Mouse (Mus musculus) A20 (cell line): ENCODE measurements around the gene Smarcd2.
"Not testable (repeated sequence)": the region's sequence is repeated elsewhere in the genome, so short reads cannot be mapped to it uniquely, and the experiment has no call there.

ENCODE experiments used
- DNase-seq: peaks from one replicate; pipeline ENCODE4 v3.0.0-alpha.2; 2011; ENCODE audit warnings: low read depth, low spot score

Gene Smarcd2

DNA sequence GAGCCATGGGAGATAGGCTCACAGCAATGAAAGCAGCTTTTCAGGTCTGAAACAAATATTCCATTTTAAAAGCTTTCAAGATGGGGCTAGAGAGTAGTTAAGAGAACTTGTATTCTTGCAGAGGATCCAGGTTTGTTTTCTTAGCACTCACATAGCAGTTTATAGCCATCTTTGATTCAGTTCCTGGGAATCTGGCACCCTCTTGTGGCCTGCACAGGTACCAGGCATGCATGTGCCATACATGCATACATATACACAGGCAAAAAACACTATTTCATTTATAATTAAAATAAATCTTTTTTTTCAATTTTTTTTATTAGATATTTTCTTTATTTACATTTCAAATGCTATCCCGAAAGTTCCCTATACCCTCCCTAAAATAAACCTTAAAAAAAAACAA, 25.9 kb downstream of the Smarcd2 start:
- peak; percentile 50 for DNase-seq

DNA sequence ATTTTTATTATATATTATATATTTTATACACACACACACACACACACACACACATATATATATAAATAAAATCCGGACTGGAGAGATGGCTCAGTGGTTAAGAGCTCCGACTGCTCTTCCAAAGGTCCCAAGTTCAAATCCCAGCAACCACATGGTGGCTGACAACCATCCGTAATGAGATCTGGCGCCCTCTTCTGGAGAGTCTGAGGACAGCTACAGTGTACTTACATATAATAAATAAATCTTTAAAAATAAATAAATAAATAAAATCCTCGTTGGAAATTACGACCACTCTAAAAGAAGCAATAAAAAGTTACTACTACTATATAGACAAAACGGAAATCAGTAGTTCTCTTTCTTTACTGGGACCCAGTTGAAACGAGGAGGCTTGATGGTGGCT, 38.8 kb downstream of the Smarcd2 start:
- not testable (repeated sequence) for DNase-seq

DNA sequence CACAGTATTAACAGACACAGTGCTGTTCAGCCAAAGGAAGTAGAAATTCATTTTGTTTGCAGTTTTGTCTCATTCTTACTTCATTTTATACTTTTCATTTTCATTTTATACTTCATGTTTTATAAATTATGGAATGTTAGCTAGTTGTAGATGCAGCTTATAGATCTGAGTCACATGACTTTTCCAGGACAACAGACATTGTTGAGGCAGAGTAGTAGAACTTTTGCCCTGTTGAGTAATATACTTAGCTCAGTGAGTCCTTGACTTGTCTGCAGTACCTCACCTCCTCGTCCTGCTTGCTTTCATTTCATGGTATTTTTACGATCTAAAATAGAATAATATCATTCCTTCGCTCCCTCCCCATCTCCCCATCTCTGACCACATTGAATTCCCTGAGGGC, 52.2 kb downstream of the Smarcd2 start:
- no peak for DNase-seq

DNA sequence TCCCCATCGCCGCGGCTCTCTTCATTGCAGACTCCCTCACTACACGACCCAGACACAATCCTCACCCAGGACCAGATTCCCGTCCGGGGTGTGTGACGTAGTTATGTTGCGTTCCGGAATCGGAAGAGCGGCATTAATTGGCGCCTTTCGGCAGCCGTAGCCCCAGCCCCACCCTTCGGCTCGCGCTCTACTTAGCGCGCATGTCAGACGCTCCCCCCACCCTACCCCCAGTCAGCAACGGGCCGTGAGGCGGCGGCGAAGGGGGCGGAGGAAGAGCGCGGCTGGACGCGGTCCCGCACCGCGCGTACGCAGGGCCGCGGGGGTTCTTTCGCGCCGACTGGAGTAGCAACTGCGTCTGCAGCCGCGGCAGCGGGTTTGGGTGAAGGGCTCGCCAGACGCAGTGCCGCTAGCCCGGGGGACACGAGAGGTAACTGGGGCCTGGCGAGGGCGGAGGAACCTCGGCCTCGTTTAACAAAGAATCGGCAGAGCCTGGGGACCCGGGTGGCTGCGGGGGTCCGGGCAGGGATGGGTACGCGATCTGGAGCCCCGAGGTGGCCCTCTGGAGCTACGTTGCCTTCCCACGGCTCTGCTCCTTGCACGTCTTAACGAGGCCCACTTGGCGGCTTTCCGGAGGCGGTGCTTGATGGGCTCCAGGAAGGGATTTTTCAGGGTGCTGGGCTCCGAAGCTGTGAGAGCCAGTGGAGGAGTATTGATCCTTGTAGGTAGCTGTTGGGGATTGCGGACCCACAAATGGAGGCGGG, 55.9 kb downstream of the Smarcd2 start, which contains the start of gene Ddx42:
Gene Ddx42 (plus strand): TSS at position 197 of the 761 bp plus-strand sequence.
- DNase-seq: peak; percentile 97

DNA sequence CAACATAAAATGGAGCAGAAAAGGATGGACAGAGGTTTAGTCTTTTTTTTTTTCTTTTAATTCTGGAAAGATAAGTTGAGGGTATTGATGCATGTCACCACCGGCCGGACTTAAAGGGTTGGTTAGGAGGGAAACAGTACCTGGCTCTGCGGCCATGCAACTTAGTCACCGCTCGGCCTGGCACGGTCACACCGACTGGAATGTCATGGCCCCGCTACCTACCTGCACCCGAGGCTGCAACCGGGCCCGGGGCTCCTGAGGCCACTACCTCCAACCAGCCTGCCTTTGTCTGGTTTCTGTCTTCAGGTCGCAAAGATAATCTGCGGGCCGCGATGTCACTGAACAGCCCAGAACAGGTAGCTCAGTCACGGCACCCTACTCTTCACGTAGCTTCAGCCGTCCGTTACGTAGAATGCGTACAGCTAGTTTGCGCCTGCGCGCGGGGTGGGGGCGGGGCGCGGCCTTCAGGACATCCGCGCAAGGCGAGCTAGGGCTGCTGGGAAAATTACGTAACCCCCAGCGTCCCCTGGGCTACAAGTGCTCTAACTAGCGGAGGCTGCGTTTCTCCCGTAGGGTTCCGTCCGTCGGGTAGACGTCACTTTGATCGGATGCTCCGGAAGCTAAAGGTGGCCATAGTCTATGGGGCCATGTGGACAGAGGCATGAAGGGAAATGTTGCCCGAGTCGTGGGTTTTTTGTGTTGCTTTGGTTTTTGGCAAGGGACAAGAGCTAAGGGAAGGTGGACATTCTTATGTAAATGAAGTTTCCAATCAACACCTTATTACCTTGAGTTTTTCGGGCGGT, 56.6 kb downstream of the Smarcd2 start, which contains the start of gene Ccdc47:
Gene Ccdc47 (minus strand): TSS at position 418 of the 803 bp plus-strand sequence.
- peak; percentile 99 for DNase-seq

DNA sequence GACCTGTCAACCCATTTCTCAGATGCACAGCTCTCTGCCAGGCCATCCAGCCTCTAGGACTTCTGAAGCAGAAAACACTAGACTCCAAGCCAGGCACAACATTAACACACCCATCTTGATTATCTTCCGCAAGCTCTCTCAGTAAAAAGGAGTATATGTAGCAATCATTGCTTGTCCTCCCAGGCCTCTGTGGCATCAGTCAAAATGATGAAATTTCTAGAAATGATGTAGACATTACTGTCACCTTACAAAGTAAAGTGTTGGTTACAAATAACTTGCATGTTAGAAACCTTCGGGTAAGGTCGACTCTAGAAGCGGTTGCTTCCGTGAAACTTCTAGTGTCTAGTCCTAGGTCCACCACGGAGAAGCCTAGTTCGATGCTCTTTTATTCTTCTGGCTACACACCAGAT, 57.3 kb downstream of the Smarcd2 start:
- peak; percentile 36 for DNase-seq

DNA sequence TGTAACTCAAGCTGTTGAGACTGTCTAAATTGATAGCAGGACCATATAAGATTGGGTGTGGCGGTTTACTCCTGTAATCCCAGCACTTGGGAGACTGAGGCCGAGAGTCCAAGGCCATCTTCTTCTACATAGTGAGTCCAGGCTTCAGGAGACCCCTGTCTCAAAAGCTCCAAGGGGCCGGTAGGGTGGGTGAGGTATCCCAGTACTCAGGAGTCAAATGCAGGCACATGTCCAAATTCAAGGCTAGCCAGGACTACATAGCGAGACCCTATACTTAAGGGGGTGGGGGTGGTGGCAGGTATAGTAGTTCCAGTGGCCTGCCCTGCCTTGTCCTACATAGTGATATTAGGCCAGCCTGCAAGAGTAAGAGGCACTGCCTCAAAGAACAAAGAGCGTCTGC, 57.9 kb downstream of the Smarcd2 start:
- no peak for DNase-seq
